Mouse (Mus musculus) cortical plate, adult 2 months (tissue): ENCODE data around the gene Gpc5.

ENCODE experiments used
- CTCF ChIP-seq: fragments of 200-500 bp; IDR thresholded peaks from 2 replicates; pipeline ENCODE4 v1.5.1; 2011; ENCODE audit warnings: mild to moderate bottlenecking, control low read depth, low read length; ENCODE audit not compliant: insufficient read depth; ENCODE audit errors: extremely low read depth
- POLR2A ChIP-seq: fragments of 200-500 bp; IDR thresholded peaks from 2 replicates; pipeline ENCODE4 v1.6.1; 2011; ENCODE audit warnings: mild to moderate bottlenecking, low read length, control low read depth; ENCODE audit not compliant: insufficient read depth; ENCODE audit errors: extremely low read depth

GRCm38 (mm10) chr14:115044016-115044415, 48.0 kb upstream of the Gpc5 start:
- TF ChIP-seq CTCF (no peak), POLR2A (no peak)
